Comparison of ENCODE assay signal across 29 mouse cellular contexts in genomic region chr13:75596856-75597255, GRCm38 (mm10).
"Had no signal": no experiment of that assay in that cellular context is flagged by ENCODE, and none has a peak within 500 bp of the region (broad histone marks: within the 10 kb centered on the region; RNA-seq: fewer than 3 reads in every experiment).

No protein-coding gene starts in this region.

- H3K27me3 ChIP-seq: heart, embryonic 12.5 days; heart, embryonic 13.5 days; heart, embryonic 15.5 days; hindbrain, embryonic 12.5 days; hindbrain, embryonic 13.5 days; hindbrain, embryonic 15.5 days; intestine, embryonic 15.5 days; kidney, embryonic 15.5 days had no signal

- H3K4me2 ChIP-seq: heart, embryonic 11.5 days; heart, embryonic 12.5 days; heart, embryonic 13.5 days; heart, embryonic 15.5 days; hindbrain, embryonic 12.5 days; hindbrain, embryonic 13.5 days; hindbrain, embryonic 14.5 days; hindbrain, embryonic 15.5 days; intestine, embryonic 15.5 days; kidney, embryonic 15.5 days had no signal

- H3K4me3 ChIP-seq: heart, embryonic 10.5 days; heart, embryonic 12.5 days; heart, embryonic 13.5 days; heart, embryonic 15.5 days; hindbrain, embryonic 10.5 days; hindbrain, embryonic 12.5 days; hindbrain, embryonic 13.5 days; hindbrain, embryonic 15.5 days; intestine, embryonic 15.5 days; kidney, embryonic 15.5 days; layer of hippocampus, adult 2 months had no signal

- DNase-seq: heart, postnatal 10 days; heart, postnatal 14 days; heart, postnatal 36 days; heart, postnatal 4 days; kidney, adult 11 months; kidney, adult 18-20 months; kidney, adult 2 months; kidney, adult 8-10 months; kidney, adult 9 months; kidney, postnatal 10 days; kidney, postnatal 14 days; kidney, postnatal 25 days; kidney, postnatal 36 days; kidney, postnatal 4 days; layer of hippocampus, adult 9-11 months; layer of hippocampus, postnatal 36 days had no signal

- H3K36me3 ChIP-seq: heart, embryonic 10.5 days; heart, embryonic 12.5 days; heart, embryonic 13.5 days; heart, embryonic 15.5 days; hindbrain, embryonic 10.5 days; hindbrain, embryonic 12.5 days; hindbrain, embryonic 13.5 days; hindbrain, embryonic 15.5 days; intestine, embryonic 15.5 days; kidney, embryonic 15.5 days had no signal
